Mouse (Mus musculus) kidney, adult 2 months (tissue): ENCODE data around the gene Adcy4.

Experiments used
- CTCF ChIP-seq: fragments of 200-500 bp; conservative IDR thresholded peaks from 2 replicates; pipeline ENCODE4 v1.5.1; 2011; ENCODE audit warnings: low read depth, mild to moderate bottlenecking, control low read depth, low read length, moderate library complexity, mixed read lengths; ENCODE audit not compliant: insufficient read depth, insufficient read length
- POLR2A ChIP-seq: fragments of 200-500 bp; IDR thresholded peaks from one replicate; pipeline ENCODE4 v1.6.1; 2011; ENCODE audit warnings: low read depth, low read length, control low read depth

DNA sequence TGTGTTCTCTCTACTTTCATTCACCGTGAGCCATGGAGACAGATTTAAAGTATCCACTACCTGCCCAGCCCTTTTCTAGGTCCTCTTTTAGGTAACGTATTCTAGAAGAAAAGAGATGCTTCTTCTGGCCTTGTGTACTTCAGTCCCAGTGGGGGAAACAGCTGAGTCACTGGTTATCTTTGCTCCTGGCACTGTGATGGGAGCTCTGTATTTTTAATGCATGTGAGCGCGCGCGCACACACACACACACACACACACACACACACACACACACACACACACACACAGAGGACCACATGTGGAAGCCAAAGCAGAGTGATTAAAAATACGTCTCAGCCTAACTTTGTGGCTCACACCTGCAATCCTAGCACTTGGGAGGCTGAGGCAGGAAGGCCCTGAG is 60.5 kb downstream of the Adcy4 start:
- TF ChIP-seq CTCF, result no peak
- TF ChIP-seq POLR2A, result no peak
